Mouse (Mus musculus): ENCODE data around the gene Mslnl. TPM values are rescaled to one million over a fixed set of nuclear protein-coding genes. Genes with fewer than 3 reads are reported as not detected.

Mslnl gene
- polyA plus RNA-seq, 1 experiment: 0.16 TPM

DNA sequence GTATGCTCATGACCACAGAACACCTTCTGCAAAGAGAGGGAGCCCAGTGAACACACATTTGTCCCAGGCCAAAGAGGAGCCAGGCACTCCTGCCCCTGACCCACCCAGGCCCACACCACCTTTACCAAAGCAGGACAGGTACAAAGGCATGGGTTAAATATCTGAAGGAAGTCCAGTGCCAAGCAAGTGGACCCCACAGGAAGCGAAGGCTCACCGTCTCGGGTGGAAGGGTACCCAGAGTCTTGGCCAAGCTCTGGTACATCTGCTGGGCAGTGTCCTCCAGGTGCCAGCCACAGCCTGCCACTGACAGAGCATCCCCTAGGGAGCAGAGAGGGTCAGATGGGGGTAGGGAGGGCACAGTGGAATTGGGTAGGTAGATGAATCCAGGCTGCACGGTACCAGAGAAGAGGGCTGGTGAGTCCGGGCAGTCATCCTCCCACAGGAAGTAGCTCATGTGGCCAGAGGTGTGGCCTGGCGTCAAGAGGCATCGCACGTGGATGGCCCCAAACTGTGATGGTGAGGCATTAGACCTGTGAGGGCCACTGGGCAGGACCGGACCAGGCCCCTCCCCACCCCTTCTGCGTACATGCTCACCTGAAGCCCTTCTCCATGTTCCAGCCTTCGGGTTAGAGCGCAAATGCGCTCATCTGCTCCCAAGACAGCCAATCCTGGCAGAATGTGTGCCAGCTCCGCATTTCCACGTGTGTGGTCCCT, 48.2 kb downstream of the Mslnl start:
- H3K27me3 ChIP-seq (ENCODE audit: control insufficient read depth, insufficient read depth, low read length): no peaks in the 10 kb centered on the region
- 82% methylated on average over 15 of the region's 15 CpGs for WGBS
- no peak overlapping the region for H3K27ac ChIP-seq (ENCODE audit: insufficient read depth, low read depth, low read length)
- H3K4me3 ChIP-seq (ENCODE audit: low read depth, low read length): no peak overlapping the region
- TF ChIP-seq POLR2A (IDR thresholded peaks at IDR 0.05; ENCODE audit: low read depth, low read length): no peak
- TF ChIP-seq CTCF (IDR thresholded peaks at IDR 0.05; ENCODE audit: extremely low read depth, insufficient read length, insufficient replicate concordance, low read depth, low read length): no peak
- H3K36me3 ChIP-seq (ENCODE audit: control insufficient read depth, insufficient read depth, low read length): peaks cover 31% of the 10 kb centered on the region
- H3K4me1 ChIP-seq (ENCODE audit: control insufficient read depth, insufficient read depth, insufficient read length, low read length): peaks cover 3% of the 10 kb centered on the region; the same call in 1 of the 2 replicates

DNA sequence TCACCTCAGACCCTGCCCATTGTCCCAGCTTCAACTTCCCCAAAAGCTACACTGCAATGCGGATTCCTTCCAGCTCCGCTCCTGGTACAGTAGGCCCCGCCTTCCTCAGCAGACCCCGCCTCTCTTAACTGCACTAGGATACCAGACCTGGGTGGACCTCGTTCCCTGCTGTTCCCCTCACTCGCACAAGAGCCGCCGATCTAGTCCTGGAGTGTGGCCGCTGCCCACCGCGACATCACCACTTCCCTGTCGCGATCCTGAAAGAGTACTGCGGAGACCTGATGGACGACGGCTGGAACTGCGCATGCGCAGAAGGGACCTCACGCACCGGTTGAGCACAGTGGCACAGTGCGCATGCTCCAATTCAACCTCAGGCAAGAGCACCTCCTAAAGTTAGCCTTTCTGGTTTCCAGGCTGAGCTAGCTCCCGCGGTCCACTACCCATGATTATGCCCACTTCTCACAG, 49.5 kb downstream of the Mslnl start, which contains the start of gene Haghl:
Gene Haghl, minus strand, starts transcription at position 393 of the 465 bp plus-strand sequence.
- peaks cover 3% of the 10 kb centered on the region; the same call in 1 of the 2 replicates for H3K4me1 ChIP-seq (ENCODE audit: control insufficient read depth, insufficient read depth, insufficient read length, low read length)
- H3K4me3 ChIP-seq (ENCODE audit: low read depth, low read length): peak within 1 kb of the TSS; percentile 67
- under 1% methylated on average over 23 of the region's 23 CpGs for WGBS
- no peaks in the 10 kb centered on the region for H3K27me3 ChIP-seq (ENCODE audit: control insufficient read depth, insufficient read depth, low read length)
- peaks cover 22% of the 10 kb centered on the region for H3K36me3 ChIP-seq (ENCODE audit: control insufficient read depth, insufficient read depth, low read length)
- no peak within 1 kb of the TSS for H3K27ac ChIP-seq (ENCODE audit: insufficient read depth, low read depth, low read length)
- no peak for TF ChIP-seq POLR2A (IDR thresholded peaks at IDR 0.05; ENCODE audit: low read depth, low read length)
- no peak for TF ChIP-seq CTCF (IDR thresholded peaks at IDR 0.05; ENCODE audit: extremely low read depth, insufficient read length, insufficient replicate concordance, low read depth, low read length)

DNA sequence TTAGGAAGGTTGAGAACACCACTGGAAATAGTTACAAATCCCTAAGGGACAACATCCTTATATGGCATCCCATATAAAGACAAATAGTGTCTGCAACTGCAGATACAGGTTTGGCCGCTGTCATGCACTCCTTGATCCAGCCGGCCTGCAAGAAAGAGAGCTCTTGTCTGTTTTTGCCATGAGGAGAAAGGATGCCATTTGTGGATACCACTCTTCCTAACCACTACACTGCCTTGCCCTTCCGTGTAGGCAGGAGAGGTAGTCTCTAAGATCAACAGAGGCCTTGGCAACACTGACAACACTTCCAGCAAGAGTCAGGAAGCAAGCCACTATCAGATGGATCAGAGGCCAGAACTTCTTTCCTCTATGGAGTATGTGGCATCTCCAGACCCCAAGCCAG, 50.4 kb downstream of the Mslnl start, which contains the start of gene Ccdc78:
Gene Ccdc78, plus strand, starts transcription at position 301 of the 400 bp plus-strand sequence.
- WGBS: 76% methylated on average over 3 of the region's 3 CpGs
- H3K36me3 ChIP-seq (ENCODE audit: control insufficient read depth, insufficient read depth, low read length): peaks cover 12% of the 10 kb centered on the region
- TF ChIP-seq CTCF (IDR thresholded peaks at IDR 0.05; ENCODE audit: extremely low read depth, insufficient read length, insufficient replicate concordance, low read depth, low read length) (no peak), POLR2A (IDR thresholded peaks at IDR 0.05; ENCODE audit: low read depth, low read length) (no peak)
- peak within 1 kb of the TSS; percentile 67 for H3K4me3 ChIP-seq (ENCODE audit: low read depth, low read length)
- no peaks in the 10 kb centered on the region for H3K27me3 ChIP-seq (ENCODE audit: control insufficient read depth, insufficient read depth, low read length)
- no peak within 1 kb of the TSS for H3K27ac ChIP-seq (ENCODE audit: insufficient read depth, low read depth, low read length)
- peaks cover 5% of the 10 kb centered on the region for H3K4me1 ChIP-seq (ENCODE audit: control insufficient read depth, insufficient read depth, insufficient read length, low read length)

DNA sequence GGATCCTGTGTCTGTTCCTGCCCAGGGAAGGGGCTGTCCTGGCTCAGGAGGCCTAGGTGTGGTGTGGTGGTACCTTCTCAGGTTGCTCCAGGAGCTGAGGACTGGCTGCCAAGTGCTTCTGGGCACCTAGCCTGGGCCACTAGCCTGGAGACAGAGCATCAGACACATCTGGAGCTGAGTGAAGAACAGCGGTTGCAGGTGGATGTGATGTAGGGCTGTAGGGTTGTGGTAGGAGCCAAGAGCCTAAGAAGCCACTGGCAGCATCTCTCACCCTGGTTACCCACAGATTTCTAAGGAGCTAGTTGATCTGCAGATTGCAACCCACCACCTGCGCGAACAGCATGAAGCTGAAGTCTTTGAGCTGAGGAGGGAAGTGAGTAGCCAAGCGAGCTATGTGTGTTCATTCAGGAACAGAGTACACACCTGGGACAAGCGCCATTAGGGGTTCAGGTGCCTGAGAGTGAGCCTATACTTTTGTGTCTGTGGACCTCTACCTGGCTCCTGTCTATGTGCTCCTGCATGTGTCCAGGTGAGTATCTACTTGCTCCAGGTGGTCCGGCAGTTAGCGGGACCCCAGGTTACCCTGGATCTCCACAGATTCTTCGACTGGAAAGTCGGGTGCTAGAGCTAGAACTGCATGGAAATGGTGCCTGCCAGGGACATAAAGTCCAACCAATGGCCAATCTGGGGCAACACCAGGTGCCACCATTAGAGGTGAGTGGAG, 51.1 kb downstream of the Mslnl start:
- Histone ChIP-seq H3K4me1 (ENCODE audit: control insufficient read depth, insufficient read depth, insufficient read length, low read length) (peaks cover 8% of the 10 kb centered on the region), H3K36me3 (ENCODE audit: control insufficient read depth, insufficient read depth, low read length) (peaks cover 7% of the 10 kb centered on the region), H3K27me3 (ENCODE audit: control insufficient read depth, insufficient read depth, low read length) (no peaks in the 10 kb centered on the region), H3K4me3 (ENCODE audit: low read depth, low read length) (no peak overlapping the region), H3K27ac (ENCODE audit: insufficient read depth, low read depth, low read length) (no peak overlapping the region)
- no peak for TF ChIP-seq POLR2A (IDR thresholded peaks at IDR 0.05; ENCODE audit: low read depth, low read length)
- no peak for TF ChIP-seq CTCF (IDR thresholded peaks at IDR 0.05; ENCODE audit: extremely low read depth, insufficient read length, insufficient replicate concordance, low read depth, low read length)
- WGBS: 89% methylated on average over 9 of the region's 9 CpGs

DNA sequence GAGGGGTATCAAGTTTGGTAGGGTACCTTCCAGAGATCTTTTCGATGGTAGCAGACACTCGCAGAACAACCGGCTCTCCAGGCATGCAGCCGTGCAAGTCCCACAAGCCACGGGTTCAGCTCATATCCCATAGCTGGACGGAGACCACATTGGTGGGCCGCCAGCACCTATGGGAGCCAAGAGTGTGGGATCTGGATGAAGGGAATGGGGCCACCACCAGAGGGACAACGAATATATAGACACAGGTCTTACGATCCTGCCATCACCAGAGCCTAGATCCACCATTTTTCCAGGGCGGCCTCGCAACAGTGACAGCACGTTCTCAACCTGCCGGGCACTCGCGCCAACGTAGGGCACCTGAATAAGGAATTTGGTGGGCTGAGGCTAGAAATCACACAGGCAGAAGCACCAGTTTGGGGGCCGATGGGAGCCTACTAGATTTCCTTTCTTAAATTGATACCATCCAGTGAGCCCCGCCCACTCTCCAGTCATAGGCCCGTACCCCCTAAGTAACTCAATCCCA, 55.5 kb downstream of the Mslnl start:
- no peak for TF ChIP-seq CTCF (IDR thresholded peaks at IDR 0.05; ENCODE audit: extremely low read depth, insufficient read length, insufficient replicate concordance, low read depth, low read length)
- no peak for TF ChIP-seq POLR2A (IDR thresholded peaks at IDR 0.05; ENCODE audit: low read depth, low read length)
- H3K27me3 ChIP-seq (ENCODE audit: control insufficient read depth, insufficient read depth, low read length): no peaks in the 10 kb centered on the region
- H3K27ac ChIP-seq (ENCODE audit: insufficient read depth, low read depth, low read length): peak overlapping the region; percentile 94
- H3K4me1 ChIP-seq (ENCODE audit: control insufficient read depth, insufficient read depth, insufficient read length, low read length): peaks cover 16% of the 10 kb centered on the region
- peak overlapping the region; percentile 91 for H3K4me3 ChIP-seq (ENCODE audit: low read depth, low read length)
- H3K36me3 ChIP-seq (ENCODE audit: control insufficient read depth, insufficient read depth, low read length): peaks cover 3% of the 10 kb centered on the region
- 14% methylated on average over 19 of the region's 19 CpGs for WGBS

DNA sequence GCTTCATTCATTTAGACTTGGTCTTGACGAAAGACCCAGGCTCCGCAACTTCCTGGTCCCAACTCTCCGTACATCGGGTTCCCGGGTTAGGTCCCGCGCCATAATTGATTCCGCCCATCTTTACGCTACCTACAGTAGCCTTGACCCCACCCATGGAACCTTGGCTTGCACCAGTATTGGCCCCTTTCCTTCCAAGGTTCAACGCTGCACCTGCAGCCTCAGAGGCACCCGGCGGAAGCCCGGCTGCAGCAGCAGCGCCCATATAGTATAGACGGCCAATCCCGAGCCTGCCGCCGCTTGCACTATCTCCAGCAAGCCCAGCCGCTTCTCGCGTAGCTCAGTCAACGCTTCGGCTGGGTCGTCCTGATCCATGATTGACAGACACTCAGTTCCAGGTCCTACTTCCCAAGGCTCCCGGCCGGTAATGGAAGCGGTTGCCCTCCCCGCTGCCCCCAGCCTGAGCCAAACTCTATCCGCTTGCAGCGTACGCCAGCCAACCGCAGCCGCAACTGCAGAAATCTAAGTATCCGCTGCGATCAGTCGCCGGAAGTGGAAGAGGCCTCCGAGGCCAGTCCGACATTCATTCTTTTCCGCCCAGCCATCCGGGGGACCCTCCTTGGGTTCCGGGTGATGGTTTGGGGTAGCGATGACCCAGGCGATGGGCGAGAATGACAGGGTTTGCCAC, 56.1 kb downstream of the Mslnl start:
- H3K27ac ChIP-seq (ENCODE audit: insufficient read depth, low read depth, low read length): peak overlapping the region; percentile 94
- peaks cover 18% of the 10 kb centered on the region for H3K4me1 ChIP-seq (ENCODE audit: control insufficient read depth, insufficient read depth, insufficient read length, low read length)
- H3K36me3 ChIP-seq (ENCODE audit: control insufficient read depth, insufficient read depth, low read length): peaks cover 3% of the 10 kb centered on the region
- peak; percentile 59; the same call in 1 of the 2 replicates for TF ChIP-seq POLR2A (IDR thresholded peaks at IDR 0.05; ENCODE audit: low read depth, low read length)
- TF ChIP-seq CTCF (IDR thresholded peaks at IDR 0.05; ENCODE audit: extremely low read depth, insufficient read length, insufficient replicate concordance, low read depth, low read length): no peak
- no peaks in the 10 kb centered on the region for H3K27me3 ChIP-seq (ENCODE audit: control insufficient read depth, insufficient read depth, low read length)
- H3K4me3 ChIP-seq (ENCODE audit: low read depth, low read length): peak overlapping the region; percentile 91
- under 1% methylated on average over 45 of the region's 45 CpGs for WGBS

All from small intestine, adult 2 months (tissue).